Mouse (Mus musculus) heart, adult 2 months (tissue): Measurements from ENCODE around the gene Rom1.
A peak's percentile ranks its signal among the peaks of the same experiment; 100 is the strongest.

ENCODE experiments used
- CTCF ChIP-seq: fragments of 200-600 bp; IDR thresholded peaks from 2 replicates; pipeline ENCODE4 v1.8.1; 2022; ENCODE audit warnings: antibody characterized with exemption, mild to moderate bottlenecking, moderate library complexity
- EP300 ChIP-seq: fragments of 200-500 bp; IDR thresholded peaks from 2 replicates; pipeline ENCODE4 v1.6.1; 2011; ENCODE audit warnings: low read depth, low read length, control low read depth; ENCODE audit not compliant: insufficient read depth
- POLR2A ChIP-seq: fragments of 200-500 bp; IDR thresholded peaks from 2 replicates; pipeline ENCODE4 v1.6.1; 2011; ENCODE audit warnings: mild to moderate bottlenecking, low read depth, low read length, control low read depth; ENCODE audit not compliant: insufficient read depth

DNA sequence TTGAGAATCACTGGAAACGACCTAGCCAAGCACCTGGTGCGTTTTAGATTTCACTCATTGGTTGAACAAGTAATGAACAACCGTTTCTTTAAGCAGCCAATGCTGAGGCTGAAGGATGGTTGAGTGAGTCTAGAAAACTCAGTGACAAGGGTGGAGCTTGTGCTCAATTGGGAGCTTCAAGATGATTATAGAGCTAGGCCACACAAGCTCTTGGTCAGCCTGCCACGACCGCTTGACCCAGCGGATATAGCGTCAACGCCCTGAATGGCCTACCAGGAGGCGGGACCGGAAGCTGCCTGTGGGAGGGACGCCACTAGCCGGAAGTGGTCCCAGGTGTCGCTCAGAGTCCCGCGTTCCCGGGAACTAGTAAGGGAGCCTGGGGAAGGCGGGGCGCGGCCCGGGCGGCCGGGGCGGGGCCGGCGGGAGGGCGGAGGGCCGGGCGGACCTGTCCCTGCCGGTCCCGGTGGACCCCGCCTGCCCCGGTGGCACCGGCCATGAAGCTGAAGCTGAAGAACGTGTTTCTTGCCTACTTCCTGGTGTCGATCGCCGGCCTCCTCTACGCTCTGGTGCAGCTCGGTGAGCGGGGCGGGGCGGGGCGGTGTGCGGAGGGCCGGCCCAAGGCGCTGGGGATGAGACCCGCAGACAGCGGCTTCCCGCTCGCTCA lies 9.0 kb downstream of the Rom1 start, which contains the start of gene B3gat3:
- TF ChIP-seq EP300: peak; percentile 50; the same call in 1 of the 2 replicates
- peak; percentile 99 for TF ChIP-seq POLR2A
- TF ChIP-seq CTCF: no peak
